Mouse (Mus musculus): ENCODE measurements at regions not wholly inside any gene's neighbourhood (a gene's known extent, or its start where the extent isn't known, plus 50 kb on each side); places are given as distances from the start of the nearest gene placed in this dataset.

DNA sequence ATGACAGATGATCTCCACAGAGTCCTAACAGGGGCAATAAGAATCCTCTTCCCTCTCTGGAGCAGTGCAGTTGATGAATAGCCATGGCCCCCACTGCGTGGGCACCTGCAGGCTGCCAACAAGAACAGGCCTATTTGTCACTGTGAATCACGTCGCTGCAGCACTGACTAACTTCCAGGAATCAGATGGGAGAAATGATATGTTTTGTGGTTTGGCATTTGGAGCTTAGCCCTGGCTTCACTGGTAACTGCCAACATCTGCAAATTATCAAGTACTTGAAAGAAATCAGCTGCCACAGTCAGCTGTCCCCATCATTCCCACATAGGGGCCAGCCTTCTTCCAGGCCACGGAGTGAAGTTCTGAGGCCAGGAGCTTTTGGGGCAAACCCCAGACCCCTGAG lies 142.8 kb downstream of the Ets2 start:
- no peak for DNase-seq (ENCODE audit: low spot score in 2 of 2)

DNA sequence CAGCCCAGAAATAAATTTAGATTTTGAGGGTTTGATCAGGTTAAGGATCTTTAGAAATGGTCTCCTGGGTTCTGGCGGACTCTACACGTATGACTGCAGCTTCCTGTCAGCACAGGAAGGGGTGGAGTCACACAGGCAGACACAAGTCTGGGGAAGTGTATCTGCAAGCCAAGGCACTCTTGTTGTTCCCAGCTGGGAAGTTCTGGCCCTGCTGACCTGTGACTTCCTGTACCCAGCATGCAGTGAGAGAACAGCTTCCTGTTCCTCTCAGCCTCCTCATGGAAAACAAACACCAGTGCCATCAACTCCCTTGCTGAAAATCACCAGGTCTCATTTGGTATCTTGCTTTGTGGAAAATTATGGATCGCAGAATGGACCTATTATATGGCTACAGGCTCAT lies 140.9 kb downstream of the Ets2 start:
- no peak for DNase-seq (ENCODE audit: low spot score in 2 of 2)

DNA sequence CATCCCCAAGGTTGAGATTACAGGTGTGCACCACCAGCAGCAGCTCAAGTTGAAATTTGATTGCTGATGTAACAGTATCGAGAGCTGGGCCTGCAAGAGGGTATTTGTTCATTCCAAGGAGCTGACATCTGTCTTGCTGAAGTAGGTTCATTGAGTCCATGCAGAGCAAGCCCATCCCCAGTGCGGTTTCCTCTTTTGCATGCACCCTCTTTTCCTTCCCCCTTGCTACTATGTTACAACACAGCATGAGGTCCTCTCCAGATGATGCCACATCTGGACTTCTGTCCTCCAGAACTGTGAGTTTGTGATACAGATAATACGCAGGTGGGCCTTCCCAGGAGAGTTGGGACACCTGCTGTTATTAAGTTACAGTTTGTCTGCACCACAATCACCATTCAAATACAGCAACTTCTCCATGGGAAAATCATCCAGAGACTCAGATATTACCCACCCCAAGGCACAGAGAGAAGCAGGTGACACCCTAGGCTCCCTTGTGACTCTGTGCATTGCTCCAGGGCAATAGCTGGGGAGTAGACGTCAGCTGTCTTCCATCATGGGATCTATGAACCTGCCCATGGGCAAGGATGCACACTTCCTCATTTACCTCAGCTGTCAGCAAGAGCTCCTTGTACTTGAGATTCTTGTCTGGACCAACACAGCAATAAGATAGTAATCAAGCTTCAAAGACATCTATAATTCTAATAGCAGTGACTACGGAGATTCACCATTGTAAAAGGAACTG lies 137.8 kb downstream of the Ets2 start:
- peak; percentile 28 to 60 for DNase-seq (ENCODE audit: low spot score in 2 of 2)

DNA sequence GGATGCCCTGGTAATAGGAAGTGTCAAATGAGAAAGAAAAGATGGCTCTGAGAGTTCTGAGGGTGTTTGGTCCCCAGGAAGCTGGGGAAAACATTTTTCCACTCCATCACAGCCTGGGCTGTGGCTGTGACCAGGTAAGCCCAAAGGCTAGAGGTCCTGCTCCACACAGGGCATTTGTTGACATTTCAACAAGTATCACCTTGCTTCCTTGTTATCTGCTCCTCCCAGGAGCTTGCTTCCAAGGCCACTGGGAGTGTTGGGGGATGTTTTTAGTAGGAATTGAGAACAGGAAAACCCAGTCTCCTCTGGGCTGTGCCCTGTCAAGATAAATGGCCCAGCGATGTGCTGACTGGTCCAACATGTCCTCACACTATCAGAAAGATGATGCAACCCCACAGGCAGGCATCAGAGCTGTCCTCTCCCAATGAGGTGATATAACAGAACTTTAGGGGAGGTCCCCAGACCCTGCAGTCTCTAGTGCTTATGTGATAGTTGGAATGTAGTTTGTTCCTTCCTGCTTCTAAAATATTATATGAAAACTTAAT lies 137.1 kb downstream of the Ets2 start:
- DNase-seq (ENCODE audit: low spot score in 2 of 2) = peak in 1 of 2 experiments; percentile 57

DNA sequence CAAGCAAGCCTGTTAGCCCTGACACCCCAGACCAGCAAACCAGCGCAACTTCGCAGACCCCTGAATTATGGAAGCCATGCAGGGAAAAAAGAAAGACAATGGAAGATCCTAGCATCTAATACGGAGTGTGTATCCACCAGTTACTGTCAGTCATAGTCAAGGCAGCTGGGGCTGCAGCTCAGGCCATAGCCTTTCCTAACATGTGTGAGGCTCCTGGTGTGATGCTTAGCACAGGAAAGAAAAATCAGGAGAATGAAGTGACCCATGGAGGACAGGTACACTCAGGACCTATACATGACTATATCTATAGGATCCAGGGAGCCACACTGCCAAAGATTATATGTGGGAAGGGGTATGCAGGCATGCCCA lies 136.6 kb downstream of the Ets2 start:
- DNase-seq (ENCODE audit: low spot score in 2 of 2) = no peak

DNA sequence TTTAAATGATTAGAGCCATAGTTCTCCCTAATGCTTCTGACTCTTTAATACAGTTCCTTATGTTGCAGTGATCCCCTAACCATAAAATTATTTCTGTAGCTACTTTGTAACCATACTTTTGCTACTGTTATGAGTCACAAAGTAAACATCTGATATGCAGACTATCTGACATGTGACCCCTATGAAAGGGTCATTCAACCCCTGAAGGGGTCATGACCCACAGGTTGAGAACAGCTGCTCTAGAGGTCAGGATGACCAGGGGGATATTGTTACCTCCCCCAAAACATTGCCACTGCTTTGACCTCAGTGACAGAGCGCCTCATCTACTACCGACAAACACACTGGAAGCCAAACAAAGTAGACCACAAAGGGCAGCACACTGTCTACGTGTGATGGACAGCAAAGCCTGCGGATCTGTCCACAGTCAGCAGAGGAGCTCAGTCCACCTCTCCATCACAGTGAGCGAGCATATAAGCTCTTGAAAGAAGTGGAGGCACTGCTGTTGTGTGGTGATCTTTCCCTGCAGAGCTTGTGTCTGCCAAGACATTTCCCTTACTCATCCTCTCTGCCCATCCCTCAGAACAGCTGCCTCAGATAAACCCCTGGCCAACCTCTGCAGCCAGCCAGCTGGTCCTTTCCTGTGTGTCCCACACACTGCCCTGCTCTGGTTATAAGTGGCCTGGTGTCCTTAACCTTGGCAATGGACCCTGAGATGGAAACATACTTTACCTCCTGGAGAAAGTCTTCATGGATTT lies 136.0 kb downstream of the Ets2 start:
- DNase-seq (ENCODE audit: low spot score in 2 of 2) = no peak

DNA sequence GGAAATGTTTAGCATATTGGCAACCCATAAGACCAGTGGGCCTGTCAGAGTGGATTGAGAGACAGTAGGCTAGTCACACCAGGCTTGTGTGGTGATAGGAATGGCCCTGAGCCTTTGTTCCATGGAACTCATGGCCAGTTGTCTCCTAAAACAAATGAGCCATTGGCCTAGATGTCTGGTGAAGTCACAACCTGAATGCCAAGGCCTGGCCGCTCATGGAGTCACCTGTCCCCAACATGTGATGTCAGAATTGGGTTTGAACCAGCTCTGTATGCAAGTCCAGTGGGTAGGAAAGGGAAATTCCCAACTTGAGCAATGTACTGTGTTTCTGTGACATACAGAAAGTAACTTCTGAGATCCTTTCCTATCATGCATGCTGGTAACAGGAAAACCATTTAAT lies 134.1 kb downstream of the Ets2 start:
- DNase-seq (ENCODE audit: low spot score in 2 of 2) = no peak

DNA sequence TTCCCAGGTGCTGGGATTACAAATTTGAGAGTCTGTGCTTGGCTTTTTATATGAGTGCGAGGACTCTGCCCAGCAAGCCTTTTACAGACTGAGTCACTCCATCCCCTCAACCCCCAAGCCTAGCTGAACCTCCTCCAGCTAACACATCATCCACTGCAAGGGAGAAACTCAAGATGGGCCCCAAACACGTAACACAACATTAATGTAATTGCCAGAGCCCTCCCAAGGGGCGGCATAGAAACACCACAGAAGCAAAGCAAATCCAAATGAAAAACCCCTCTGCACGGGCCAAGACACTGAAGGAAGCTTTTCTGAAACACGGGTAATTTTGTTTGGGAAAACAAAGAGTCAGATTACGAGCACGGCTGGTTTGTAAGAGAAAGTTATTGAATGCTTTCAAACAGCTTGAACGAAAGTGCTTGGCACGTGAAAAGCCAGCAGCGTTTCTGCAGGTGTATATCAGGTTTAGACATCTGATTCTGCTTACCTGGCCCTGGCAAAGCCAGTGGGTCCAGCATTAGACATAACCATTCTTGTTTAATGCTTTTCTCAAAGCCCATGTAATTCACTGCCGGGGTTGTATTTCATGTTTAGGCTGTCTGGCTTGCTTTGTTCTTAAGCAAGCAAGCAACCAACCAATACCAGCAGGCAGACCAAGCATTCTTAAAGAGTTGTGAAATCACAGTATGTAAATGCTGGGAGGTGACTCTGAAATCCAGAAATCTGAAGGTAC lies 132.8 kb downstream of the Ets2 start:
- DNase-seq (ENCODE audit: low spot score in 2 of 2) = no peak

DNA sequence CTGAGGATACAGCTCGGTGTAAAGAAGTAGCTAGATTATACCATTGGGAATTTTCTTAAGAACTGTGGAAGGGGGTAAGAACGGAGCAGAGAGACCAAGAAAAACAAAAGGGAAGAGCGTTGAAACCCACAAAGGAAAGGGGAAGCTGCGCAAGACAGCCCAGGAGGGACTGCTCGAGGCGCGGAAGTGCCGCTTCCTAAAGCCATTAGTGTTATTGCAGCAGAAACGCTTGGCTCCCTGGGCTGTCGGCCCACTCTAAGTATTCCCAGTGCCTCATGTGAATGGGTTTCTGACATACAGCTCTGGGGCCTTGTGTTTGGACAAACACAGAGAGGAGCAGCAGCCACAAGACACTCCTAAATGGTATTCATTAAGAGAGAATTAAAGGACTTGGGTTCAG lies 131.6 kb downstream of the Ets2 start:
- no peak for DNase-seq (ENCODE audit: low spot score in 2 of 2)

DNA sequence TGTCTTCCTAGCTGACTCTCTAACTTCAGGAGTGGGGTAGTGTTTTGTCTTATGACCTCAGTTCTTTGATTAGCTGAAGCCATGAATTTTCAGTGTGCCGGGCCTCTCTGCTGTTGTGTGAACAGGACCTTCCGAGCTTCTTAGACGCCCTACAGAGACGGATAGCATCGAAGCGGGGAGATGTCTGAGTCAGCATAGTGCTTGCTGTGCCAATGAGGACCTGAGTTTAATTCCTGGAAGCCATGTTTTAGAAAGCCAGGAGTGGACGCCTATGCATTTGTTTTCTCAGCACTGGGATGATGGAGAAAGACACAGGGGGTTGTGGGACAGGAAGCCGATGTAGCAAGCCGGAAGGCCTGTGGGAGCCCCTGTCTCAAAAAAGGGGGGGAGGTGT lies 130.5 kb downstream of the Ets2 start:
- DNase-seq (ENCODE audit: low spot score in 2 of 2) = no peak

DNA sequence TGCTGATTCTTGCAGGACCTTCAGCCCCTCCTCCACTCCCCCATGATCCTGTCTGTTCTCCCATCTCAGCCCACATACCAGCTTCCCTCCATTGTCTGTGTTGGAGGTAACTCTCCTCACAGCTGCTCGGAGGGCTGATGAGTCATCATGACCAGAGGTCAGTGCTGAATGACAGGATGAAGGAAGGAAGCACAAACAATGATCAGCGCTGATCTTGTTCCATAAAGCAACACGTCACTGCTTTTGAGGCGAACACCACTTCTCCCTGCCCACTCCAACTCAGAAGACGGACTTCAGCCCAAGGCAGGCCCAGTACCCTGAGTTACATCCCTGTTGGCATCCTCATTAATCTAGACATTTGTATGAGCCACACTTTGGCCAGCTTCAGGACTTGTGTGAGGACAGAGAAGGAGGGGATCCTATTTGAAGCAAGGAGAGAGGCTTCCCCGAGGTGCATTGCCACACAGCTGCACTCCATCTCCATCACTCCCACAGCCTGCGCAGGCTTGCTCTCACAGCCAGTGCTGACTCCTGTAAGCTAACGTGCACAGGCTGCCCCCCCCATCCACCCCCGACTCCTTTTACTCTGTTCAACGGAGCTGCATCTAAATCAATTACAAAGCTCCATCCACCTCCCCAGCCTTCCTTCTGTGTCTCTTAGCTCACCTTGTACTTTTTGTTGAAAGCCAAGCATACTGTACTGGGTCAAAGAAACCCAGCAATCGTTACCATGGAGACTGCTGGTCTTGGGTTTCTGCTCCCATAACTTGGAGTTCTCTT lies 129.9 kb downstream of the Ets2 start:
- no peak for DNase-seq (ENCODE audit: low spot score in 2 of 2)

DNA sequence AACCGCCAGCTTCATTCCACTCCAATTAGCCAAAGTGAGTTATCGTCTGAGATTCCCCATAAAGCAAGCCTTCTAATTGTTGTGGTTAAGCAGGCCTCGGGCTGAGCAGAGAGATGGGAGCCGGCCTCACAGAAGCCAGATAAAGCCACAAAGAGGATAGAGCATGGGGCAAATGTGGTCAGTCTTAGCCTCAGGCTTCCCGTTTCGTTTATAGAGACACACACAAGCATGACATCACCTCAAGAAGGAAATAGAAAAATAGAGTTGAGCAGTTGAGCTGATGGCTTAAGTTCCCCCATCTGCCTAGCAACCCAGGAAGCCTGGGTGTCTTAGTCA lies 125.5 kb downstream of the Ets2 start:
- peak in 1 of 2 experiments; percentile 33 for DNase-seq (ENCODE audit: low spot score in 2 of 2)

DNA sequence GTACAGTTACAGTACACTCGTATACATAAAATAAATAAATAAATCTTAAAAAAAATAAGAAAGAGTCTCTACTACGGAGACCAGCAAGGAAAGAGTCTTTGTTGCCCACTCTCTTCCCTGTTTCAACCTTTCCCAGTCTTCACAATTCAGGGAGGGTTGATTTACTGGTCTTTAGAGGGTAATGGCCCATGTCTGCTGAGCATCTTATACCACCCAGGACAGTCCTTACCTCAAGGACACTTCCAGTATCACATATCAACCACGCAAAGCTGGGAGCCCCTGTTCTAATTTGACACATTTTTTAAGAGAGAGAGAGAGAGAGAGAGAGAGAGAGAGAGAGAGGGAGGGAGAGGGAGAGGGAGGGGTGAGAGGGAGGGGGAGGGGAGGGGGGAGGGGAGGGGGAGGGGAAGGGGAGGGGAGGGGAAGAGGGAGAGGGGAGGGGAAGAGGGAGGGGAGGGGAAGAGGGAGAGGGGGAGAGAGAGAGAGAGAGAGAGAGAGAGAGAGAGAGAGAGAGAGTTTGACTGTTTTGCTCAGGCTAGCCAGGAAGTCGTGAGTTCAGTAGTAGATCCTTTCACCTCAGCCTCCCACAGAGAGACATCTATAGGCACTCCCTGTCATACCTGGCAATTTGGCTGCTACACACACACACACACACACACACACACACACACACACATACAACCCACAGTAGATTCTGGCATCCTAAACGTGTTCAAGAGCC lies 125.0 kb downstream of the Ets2 start:
- DNase-seq (ENCODE audit: low spot score in 2 of 2) = no peak

DNA sequence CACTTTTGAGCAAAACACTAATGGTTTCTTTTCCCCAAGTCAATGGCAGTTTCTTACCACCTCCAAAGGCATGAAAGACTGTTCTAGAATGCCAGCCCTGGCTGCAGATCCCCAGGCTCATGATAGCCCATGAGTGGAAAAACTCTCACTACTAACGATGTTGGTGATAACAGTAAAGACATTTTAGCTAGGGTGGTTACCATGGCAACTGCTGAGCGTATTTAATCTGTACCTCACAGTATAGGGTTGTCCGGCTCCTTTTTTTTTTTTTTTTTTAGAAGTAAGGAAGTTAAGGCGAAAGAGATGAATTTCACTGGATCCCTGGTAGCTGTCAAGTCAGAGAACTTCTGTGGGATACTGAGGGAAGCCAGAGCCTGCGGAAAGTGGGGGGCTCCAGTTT lies 123.8 kb downstream of the Ets2 start:
- peak in 1 of 2 experiments; percentile 21 for DNase-seq (ENCODE audit: low spot score in 2 of 2)

DNA sequence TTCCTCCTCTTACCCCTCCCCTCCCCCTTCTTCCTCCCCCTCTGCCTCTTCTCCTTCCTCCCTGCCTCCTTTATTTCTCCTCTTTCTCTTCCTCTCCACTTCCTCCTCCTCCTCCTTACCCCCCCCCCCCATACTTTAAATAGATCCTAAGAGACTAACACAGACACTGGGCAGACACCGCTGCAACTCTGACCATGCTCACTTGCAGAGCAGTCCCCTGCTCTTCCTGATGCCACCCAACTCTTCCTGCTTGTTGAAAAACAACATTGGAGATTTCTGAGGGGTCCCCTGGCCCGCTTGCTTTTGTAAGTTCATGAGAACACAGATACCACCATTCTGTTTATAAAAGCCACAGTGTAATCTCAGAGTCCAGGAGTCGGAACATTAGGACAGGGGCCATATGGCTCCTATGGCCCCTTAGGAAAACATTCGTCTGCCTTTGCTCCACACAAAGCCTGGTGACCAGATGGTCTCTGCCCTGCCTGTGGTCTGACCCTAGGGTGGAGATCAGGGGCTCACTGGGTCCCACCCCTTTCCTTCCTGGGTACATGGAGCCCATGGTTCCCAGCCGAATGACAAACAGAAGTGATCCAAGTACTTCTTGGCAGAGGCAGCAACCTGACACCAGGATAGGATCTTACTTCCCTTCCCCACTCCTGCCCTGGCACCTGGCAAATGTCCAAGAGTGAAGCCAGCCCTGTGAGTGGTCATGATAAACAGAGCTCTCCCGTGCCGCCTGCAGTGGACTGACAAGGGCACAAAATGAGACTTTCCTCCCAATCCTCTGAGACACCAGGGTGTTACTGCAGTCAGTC lies 123.1 kb downstream of the Ets2 start:
- DNase-seq (ENCODE audit: low spot score in 2 of 2) = peak; percentile 73 to 81

DNA sequence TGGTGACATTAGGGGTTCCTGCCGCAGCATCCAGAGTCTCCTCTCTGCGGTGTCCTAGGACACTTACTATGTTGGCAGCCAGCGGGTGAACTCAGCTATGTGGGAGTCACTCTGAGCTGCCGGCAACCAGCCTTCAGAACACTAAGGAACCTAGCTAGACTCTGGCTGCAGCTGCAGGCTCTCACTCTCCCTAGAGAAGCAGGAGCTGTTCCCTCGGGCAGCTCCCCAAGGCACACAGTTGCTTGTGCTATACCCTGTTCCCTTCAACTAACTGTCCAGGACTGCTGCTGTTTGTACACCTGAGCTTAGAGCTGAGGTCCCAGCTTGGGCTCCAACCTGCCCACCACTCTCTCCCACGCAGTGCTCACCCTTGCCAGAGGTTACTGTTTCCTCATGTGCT lies 121.9 kb downstream of the Ets2 start:
- DNase-seq (ENCODE audit: low spot score in 2 of 2) = no peak

DNA sequence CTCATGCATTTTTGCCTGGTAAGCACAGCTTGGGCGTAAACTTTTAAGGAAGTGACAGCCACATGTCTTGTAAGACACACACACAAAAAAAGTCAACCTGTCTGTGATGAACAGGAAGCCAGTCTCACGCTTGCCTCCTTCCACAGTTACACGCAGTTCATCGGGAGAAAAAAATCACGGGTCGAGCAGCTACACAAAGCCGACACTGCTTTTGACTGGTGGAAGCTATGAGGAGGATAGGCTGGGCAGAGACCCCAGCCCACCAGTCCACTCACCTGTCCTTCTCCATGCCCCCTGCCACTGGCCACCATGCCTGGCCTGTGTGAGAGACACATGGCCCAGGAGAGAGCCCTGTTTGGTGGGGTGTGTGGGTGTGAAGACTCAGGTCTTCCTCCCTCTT lies 119.2 kb downstream of the Ets2 start:
- DNase-seq (ENCODE audit: low spot score in 2 of 2) = no peak

DNA sequence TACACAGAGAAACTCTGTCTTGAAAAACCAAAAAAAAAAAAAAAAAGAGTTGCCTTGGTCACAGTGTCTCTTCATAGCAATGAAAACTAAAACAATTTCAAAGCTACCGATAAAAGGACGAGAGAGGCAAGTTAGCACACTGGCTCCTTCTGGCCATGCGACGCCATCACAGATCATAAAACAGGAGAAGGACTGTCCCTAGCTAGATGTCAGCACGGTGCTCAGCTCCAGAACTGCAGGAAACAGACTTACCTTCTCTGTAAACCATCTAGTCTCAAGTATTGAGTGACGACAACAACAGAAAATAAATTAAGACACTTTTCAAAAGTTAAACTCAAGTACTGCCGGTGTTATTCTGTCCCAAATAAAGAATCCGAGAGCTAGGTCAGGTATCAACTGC lies 118.7 kb downstream of the Ets2 start:
- DNase-seq (ENCODE audit: low spot score in 2 of 2) = no peak

DNA sequence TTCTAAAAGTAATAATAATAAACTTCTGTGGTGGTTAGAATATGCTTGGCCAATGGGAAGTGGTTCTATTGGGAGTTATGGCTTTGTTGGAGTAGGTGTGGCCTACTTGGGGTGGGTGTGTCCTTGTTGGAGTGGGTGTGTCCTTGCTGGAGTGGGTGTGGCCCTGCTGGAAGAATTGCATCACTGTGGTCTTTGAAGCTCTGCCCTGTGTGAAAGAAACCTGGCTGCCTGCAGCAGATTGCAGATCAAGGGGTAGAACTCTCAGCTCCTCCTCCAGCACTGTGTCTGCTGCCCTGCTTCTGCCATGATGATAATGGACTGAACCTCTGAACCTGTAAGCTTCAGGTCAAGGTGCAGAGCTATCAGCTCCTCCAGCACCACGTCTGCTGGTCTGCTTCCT lies 118.1 kb downstream of the Ets2 start:
- peak in 1 of 2 experiments; percentile 21 for DNase-seq (ENCODE audit: low spot score in 2 of 2)

DNA sequence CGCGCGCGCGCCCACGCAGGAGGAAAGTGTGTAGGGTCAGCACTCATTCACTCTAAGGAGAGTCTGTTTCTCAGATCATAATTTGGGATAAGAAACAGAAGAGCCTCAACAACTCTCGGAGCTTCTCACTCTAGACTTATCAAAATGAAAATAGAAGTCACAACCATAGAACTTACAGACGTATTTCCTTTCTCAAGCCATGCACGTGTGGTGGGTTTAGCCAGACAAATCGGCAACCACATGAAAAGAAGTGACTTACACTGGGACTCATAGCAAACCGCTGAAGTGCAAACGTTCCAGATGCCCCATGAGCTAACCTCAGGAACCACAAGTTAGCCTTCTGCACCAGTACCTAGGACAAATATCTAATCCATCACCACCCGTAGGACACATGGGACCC lies 114.1 kb downstream of the Ets2 start:
- DNase-seq (ENCODE audit: low spot score in 2 of 2) = no peak

Data from spleen, postnatal 4 days (tissue).